Mouse (Mus musculus): ENCODE data around the gene Tubb3.
"Not testable (repeated sequence)": the region's sequence is repeated elsewhere in the genome, so short reads cannot be mapped to it uniquely, and the experiment has no call there.

The Tubb3 gene

DNA sequence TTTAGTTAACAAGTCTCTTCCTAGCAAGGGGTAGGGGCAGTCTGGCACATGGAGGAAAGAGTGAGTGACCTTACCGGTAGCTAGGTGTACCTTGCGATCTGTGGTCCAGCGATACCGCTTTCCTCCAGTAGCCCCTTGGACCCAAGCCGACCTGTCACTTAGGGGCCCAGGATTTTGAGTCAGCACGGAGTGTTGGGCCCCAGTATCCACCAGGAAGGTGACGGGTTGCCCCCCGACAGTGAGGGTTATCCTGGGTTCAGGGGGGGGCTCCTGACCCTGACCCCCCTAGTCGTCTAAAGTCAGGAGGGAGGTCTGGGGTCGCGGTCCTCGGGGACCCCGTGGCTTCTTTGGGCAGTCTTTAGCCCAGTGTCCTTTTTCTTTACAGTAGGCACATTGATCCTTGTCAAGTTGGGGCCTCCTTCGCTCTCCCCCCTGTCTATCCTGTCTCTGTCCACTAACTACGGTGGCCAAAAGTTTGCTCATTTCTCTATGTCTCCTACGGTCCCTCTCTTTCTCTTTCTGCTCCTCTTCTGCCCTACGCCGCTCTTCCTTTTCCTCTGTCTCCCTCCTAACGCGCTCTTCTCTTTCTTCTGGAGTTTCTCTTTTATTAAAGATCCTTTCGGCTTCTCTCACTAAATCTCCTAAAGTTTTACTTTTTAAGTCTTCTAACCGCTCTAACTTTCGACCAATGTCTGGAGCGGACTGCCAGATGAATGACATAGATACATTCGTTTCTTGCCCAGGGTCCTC is 20.6 kb downstream of the Tubb3 start:
- no peak for DNase-seq (ENCODE audit: low spot score in 2 of 2)

DNA sequence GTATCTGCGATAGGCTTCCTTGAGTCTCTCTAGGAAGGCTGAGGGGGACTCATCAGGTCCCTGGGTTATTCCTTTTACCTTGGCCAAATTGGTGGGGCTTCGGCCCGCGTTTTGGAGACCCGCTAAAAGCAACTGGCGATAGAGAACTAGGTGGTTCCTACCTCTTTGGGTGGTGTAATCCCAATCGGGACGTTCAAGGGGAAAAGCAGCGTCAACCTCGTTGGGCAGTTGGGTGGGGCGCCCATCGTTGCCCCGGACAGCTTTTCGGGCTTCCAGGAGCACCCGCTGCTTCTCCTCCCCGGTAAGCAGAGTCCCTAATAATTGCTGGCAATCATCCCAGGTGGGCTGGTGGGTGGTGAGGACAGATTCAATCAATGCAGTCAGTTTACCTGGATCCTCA is 21.2 kb downstream of the Tubb3 start:
- no peak for DNase-seq (ENCODE audit: low spot score in 2 of 2)

DNA sequence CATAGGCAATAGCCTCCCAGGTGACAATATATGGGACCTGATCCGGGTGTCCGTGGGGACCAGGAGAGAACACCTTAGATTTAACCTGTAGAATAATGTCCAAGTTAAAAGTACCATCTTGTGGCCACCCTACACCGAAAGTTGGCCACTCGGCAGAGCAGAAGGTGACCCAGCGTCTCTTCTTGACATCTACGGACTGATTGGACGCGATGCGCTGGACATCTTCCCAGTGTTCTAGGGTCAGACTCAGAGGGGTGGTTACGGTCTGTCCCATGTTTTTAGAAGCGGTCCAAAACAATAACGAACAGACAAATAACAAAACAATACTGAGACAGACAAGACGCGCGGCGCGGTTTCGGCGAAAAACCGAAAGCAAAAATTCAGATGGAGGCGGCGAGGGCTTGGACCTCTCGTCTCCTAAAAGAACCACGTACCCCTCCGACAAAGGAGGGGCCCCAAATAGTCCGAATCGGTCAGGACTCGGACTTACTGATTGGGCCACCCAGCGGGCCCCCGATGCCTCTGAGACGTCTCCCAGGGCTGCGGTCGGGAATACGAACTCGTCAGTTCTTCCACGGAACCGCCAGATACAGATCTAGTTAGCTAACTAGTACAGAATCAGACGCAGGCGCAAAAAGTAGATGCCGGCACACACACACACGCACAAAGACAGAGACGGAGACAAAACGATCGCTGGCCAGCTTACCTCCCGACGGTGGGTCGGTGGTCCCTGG is 22.2 kb downstream of the Tubb3 start:
- DNase-seq (ENCODE audit: low spot score in 2 of 2): not testable (repeated sequence)

DNA sequence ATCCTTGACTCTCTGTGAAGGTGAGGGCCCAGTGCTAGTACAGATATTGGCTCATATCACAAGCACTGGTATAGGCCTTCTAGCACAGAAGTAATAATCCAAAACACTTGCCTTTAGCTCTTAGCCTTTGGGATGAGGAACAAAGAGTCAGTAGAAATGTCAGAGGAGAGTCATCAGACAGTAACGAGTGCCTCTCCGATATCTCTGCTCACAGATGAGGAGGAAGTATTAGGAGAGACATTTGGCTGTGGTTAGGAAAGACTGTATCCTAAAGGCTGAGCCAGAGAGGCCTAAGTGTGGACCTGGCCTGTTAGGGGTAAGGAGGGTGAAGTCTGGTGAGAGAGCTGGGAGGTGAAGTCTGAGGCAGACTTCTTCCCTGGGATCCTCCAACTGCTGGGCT is 30.6 kb downstream of the Tubb3 start:
- DNase-seq (ENCODE audit: low spot score in 2 of 2): no peak

DNA sequence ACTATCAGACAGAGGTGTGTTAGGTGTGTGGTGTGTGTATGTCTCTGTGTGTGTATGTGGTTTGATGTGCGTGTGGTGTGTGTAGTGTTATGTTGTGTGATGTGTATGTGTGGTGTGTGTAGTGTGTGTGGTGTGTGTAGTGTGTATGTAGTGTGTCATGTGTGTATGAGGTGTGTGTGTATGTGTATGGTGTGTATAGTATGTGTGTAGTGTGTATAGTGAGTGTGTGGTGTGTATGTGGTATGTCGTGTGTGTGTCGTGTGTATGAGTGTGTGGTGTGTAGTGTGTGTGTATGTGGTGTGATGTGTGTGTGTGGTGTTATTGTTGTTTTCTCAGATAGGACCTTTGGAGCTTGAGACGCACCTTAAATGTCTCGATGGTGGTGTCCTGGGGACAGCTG is 31.1 kb downstream of the Tubb3 start:
- DNase-seq (ENCODE audit: low spot score in 2 of 2): no peak

DNA sequence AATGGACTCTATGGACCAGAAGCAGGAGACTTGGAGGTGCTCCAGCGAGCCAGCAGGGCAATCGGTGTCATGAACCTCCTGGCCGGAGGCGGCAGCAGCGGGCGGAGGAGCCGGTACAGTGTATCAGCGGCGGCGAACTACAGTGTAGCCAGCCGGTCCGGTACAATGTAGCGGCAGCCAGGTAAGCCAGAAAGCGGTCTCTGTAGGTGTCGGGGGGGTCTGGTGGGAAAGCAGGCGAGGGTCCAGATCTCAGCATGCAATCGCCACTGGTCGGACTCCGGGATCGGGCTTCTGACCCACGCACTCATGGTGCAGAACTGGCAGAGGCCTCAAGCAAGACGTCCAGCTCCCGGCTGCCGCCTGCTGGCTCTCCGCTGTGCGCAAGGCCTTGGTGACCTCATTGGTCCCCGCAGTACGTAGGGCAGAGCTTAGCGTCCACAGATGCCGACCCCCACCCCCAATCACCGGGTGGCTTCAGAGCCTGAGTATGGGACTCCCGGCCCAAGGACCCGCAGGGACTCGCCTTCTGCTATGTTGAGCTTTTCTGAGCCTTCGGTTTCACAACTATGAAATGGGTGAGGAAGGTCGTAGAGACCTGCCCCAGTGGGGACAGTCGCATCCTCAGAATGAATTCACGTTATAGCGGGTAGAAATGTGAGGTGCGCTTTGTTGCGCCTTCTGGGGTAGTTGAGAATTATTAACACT is 31.8 kb downstream of the Tubb3 start:
- peak; percentile 79 to 95 for DNase-seq (ENCODE audit: low spot score in 2 of 2)

DNA sequence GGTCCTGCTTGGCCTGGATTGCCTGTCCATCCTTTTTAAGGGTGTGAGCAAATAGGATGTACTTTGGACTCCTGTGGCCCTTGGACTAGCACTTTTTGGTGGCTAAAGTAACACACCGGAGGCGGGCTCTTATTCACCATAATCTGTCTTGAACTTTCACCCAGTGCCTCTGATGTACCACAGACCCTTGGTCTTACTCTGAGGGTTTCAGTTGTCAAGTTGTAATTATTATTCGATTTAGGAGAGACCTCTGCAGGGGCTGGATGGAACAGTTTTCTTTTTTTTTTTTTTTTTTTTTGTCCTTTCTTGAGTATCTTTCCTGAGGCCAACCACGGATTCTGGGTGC is 32.3 kb downstream of the Tubb3 start:
- no peak for DNase-seq (ENCODE audit: low spot score in 2 of 2)

DNA sequence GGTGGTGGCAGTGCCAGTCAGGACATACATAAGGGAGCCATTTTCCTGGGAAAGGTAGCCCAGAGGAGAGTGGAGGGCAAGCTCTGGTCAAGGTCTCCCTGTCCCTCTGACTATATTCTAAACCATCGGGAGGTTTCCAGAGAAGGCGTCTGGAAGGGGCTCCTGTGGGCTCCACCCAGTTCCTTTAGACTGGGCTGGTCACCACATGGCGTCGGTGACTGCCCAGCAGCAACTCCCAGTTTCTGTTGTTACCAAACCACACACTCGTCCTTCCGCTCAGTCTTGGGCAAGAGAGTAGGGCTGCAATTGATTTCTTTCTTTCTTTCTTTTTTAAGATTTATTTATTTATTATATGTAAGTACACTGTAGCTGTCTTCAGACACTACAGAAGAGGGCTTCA is 32.9 kb downstream of the Tubb3 start:
- no peak for DNase-seq (ENCODE audit: low spot score in 2 of 2)

DNA sequence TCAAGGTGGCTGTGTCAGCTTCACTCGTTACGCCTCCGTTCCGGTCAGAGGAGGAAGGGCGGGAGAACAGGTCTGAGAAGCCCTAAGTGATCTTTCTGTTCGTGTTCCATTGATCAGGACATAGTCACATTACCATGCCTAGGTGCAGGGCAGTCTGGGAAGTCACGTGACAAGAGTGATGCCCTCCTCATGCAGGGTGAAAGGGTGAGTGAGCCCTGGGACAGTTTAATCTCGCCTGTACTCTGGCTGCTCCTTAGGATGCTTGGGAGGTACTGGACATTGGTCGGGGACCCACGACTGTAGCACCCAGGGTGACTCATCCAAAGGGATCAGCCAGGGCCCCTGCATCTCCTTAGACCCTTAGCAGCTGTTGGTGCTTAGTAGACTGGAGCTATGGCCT is 34.8 kb downstream of the Tubb3 start:
- DNase-seq (ENCODE audit: low spot score in 2 of 2): no peak

DNA sequence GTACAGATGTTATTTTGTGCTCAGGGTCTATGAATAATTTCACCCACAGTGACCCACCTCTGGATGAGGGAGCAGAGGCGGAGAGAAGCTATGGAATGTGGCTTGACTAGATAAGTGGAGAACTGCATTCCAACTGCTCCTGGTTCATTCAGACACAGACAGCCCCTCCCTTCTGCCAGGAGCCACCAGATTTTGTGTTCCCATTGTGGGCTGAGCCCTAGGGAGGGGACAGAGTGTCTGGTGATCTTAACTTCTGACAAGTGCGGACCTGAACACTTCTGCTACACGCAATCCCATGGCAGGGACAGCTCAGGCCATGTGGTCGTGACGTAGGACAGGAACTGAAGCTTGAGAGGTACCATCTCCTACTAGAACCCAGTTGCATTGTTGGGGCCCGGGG is 35.6 kb downstream of the Tubb3 start:
- DNase-seq (ENCODE audit: low spot score in 2 of 2): no peak

DNA sequence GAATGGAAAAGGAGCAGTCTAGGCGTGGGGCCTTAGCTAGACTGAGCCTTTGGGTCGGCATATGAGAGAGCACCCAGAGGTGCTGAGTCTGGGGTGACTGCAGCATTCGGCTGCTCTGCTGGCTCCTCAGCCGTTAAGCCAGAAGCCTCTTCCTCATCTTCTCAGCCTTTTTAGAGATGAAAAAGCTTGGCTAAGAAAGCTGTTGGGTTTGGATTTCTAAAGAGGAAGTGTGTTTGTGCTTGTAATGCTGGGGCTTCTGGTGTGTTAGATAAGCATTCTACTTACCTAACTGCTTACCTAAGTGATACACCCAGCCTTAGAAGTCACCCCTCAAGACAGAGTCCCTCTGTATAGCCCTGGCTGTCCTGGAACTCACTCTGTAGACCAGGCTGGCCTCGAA is 39.6 kb downstream of the Tubb3 start:
- DNase-seq (ENCODE audit: low spot score in 2 of 2): no peak

DNA sequence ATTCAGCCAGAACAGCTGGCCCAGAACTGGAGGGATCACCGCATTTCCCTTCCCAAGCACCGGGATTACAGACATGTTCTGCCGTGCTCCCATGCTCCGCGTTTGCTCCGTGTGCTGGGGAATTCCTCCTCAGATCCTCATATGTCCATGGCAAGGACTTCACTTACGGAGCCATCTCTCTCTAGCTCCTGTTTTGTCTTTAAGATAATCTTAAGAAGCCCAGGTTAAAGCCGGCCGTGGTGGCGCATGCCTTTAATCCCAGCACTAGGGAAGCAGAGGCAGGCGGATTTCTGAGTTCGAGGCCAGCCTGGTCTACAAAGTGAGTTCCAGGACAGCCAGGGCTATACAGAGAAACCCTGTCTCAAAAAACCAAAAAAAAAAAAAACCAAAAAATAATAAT is 40.5 kb downstream of the Tubb3 start:
- not testable (repeated sequence) for DNase-seq (ENCODE audit: low spot score in 2 of 2)

DNA sequence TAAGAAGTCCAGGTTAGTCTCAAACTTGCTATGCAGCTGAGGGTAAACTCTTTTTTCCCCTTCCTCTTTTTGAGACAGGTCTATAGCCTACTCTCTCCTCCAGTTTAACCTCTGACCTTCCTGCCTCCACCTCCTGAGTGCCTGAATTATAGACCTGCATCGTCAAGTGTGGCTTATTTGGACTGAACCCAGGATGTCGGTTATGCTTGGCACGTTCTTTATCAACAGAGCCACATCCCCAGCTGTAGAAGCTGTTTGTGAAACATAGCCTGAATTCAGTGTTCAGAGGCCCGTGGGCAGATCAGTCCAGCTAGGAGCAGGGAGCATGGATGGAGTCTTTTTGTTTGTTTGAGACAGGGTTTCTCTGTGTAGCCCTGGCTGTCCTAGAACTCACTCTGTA is 40.9 kb downstream of the Tubb3 start:
- DNase-seq (ENCODE audit: low spot score in 2 of 2): no peak

DNA sequence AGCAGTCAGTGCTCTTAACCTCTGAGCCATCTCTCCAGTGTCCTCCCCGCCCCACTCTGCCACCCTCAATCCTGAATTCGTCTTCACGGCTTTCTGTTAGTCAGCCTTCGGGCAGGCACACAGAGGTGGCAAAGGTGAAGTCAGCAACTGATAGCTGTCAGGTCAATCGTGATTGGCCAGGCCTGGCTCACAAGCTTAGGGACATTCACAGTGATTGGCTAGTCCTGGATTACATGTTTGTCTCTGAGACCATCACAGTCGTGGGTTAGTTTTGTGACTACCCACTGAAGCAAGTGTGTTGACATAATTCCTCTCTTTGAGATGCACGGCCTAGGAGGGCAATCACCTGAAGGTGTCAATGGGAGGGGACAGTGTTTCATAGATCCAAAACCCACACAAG is 42.1 kb downstream of the Tubb3 start:
- no peak for DNase-seq (ENCODE audit: low spot score in 2 of 2)

DNA sequence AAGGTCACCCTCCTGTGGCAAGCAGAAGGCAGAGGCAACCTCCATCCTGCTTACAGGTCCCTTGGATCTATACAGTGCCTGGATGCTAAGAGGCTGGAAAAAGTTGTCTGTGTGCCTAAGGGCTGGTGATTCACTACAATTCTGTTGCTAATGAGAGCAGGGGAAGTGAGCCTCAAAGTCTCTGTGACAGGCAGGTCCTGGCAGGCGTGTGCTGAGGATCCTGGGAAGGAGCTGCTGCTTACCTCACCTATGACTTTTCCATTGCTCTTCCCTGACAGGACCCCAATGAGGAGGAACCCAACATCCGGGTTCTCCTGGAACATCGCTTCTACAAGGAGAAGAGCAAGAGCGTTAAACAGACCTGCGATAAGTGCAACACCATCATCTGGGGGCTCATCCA is 42.7 kb downstream of the Tubb3 start:
- DNase-seq (ENCODE audit: low spot score in 2 of 2): no peak

DNA sequence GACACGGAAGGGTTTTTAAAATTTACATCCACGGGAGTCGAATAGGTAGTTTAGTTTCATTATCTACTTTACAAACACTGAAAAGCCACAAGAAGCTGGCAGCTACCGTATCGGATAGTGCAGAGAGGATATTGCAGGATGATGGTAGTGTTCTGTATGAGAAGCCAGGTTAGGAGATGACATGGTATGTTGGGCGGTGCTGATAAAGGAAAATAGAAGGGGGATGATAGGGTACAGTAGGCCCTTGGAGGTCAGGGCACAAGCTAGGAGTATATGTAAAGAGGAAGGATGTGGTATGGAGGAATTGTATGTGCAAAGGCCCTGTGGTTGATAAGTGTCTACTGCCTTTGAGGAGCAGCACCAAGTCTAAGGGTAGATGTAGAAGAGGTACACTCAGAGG is 43.3 kb downstream of the Tubb3 start:
- DNase-seq (ENCODE audit: low spot score in 2 of 2): no peak

DNA sequence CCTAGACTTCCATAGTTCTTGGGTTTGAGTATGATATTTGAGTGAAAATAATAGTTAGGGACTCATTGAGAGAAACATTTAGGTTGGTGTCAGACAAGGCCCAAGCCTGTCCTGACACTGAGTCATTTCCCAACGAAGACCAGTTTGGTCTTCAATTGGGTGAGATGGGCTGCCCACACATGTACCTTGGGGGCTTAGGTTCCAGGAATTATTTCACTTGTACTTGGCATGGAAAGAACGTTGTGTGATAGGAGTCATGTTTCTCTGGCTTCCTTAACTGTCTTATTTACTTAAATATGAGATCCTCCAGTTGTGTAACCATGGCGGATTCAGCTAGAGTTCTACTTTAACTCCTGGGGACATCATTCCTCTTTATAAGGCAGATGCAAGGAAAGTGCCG is 52.4 kb downstream of the Tubb3 start:
- no peak for DNase-seq (ENCODE audit: low spot score in 2 of 2)

DNA sequence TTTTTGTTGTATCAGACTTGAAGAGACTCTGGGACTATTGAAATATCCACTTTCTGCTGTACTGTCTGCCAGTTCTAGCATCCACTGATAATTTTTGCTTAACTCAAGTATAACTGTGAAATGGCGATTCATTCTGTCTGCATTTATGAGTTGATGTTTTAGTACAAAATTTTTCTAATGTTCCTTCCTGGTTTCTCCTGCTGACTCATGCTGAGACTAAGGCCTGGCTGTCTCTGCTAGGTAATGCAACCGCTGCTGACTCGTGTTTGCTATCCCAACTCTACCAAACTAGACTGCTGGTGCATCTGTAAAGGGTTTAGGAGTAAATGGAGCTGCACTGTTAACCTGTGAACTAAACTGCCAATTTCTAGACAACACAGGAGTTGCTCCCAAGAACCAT is 56.3 kb downstream of the Tubb3 start:
- DNase-seq (ENCODE audit: low spot score in 2 of 2): no peak

Measured in left cerebral cortex, adult 9 months (tissue).